Mouse (Mus musculus): ENCODE results near the gene Abl1.
A peak's percentile ranks its signal among the peaks of the same experiment; 100 is the strongest.
"Not testable (repeated sequence)": the region's sequence is repeated elsewhere in the genome, so short reads cannot be mapped to it uniquely, and the experiment has no call there.

The Abl1 gene

DNA sequence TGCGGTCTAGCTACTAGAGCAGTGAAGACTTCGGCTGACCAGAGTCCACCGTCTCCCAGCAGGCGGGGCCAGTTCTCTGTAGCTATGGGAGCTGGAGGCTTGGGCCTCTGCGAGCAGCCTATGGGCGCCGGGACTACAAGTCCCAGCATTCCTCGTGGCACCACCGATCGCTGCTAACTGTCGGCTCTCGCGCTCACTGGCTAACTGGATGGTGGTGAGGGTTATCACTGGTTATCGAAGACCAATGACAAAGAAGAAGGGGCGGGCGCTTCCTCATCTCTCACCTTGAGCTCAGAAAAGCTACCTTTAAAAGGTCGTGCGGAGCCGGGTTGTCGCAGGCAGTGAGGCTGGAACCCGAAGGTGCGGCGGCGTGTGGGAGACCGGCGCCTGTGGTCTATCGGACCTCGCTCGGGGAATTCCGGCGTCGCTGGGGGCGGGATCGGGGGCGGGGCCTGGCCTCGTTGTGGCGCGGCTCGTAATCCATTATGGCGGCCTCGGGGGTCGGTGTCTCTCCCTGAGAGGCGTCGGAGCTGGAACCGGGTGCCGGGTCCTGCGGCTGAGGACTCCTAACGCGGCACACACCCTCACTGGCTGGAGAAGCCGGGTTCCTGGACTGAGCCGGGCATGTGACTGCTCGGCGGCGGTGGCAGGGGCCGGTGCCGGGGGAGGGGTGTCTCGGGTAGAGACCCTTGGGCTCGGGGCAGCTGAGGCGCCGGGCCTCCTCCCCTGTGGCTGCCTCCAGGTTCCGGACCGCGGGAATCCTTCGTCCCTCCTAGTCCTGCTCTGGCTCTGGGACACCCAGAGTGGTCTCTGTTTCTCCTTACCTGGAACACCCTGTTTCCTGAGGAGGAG lies at the start of gene Abl1:
Gene Abl1, plus strand, starts transcription at position 303 of the 852 bp plus-strand sequence.
- peak; percentile 97 to 99 for DNase-seq

DNA sequence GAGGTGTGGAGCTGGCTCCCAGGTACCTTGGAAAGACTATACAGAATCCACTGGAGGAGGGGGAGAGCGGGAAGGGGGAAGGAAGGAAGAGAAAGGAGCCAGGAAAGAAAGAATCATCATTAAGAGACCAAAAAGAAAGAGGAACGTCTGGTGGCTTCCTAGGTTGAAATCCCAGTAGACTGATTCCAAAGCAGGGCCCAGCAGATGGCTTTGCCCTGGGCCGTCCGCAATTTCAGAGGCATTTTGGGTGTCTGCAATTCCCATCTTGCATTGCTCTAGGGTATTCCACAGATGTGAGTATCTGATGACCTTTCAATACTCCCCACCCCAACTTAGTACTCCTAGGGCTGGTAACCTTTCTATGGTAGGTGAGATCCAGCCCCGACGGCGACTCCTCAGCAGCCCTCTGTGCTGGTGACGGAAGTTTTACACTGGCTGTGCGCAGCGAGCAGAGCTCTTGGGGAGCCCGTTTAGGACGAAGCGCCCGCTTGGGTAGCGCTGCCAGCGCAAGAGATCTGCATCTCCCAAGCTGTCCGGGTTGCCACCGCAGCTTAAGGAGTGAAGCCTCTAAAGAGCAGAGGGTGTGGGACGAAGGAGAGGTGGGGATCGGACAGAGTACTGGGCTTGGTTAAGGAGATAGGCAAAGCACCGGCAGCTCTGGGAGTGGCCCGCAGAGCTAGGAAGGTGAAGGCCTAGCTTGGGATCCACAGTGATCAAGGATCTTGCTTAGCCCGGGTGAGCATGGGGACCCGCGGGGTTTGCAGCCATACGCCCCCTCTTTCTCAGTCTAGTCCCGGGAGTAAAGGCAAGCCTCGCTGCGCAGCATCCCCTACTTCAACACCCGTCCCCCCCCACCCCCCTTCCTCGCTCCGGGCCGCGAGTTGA lies 49.4 kb upstream of the Abl1 start:
- DNase-seq, result no peak

DNA sequence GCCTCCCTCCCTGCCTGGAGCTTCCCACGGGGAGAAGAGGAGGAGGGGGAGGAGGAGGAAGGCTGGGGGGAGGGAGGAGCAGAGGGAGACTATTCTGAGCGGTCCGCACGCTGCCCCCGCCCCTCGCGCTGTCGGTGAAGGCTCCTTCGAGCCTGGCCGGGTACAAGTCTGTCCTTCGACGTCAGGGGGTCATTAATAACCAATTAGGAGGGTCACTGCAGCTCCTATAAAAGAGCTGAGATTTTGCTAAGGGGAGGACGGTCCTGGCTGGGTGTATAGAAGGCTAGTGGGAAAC lies 48.8 kb upstream of the Abl1 start:
- DNase-seq, result no peak

DNA sequence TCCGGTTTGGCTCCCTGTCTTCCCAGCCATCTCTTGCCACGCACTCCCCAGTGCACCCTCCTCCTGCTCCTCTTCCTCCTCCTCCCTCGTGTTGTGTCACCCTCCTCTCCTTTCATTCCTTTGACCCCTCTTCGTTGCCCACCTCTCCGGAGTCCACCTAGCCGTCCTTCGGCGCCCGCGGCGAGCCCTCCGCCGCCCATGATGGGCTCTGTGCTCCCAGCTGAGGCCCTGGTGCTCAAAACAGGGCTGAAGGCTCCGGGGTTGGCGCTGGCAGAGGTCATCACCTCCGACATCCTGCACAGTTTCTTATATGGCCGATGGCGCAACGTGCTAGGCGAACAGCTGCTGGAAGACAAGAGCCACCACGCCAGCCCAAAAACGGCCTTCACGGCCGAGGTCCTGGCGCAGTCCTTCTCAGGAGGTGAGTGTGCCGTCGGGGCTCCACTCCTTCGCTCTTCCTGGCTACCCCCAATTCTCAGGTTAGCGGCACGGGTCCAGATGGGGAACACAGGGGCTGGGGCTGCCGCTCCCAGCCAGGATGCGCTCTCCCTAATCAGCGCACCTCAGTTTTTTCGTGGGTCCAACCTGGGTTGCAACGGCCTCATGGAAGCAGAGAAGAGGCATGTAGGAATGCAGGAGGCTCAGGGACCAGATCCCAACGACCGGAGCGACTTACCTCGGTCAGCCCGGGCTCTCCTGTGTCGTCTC lies 48.1 kb upstream of the Abl1 start, which contains the start of gene Prdm12:
Gene Prdm12, plus strand, starts transcription at position 137 of the 708 bp plus-strand sequence.
- DNase-seq, result no peak

DNA sequence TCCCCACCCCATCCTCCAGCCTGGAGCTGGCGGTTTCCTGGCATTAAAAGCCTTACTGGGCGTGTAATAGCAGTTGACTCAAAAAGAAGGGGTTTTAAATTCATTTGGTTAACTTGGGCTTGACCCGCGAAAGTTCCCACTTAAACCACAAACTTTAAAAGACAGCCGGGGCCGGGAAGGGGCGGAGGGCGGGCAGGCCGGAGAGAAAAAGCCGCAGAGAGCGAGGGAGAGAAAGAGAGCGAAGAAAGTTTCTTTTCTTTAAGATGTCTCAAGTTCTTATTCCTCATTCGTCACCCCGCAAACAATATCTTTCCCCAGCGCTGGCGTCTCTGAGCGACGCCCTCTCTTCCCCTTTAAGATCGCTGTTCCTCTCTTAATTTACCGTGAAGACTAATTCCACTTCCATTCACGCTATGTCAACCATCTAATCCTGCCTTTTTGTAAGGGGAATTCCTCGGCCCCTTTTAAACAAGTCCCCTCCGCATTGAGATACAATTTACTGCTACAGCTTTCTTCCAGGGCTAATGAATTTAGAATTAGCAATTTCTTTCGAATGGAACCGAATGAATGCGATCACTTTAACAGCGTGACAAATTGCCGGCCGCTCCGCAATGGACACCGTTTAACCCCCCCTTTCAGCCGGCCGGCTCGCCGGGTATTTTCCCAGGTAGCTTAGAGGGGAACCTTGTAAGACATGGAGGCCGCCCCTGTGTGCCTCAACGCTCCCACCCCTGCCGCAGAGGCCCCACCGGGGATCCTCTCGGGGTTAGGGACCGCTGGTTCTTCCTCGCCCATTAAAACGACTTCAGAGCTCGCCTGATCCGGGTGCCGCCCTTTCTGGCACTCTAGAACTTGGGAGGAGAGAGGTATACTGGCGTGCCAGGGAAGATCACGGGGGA lies 47.3 kb upstream of the Abl1 start:
- DNase-seq, result no peak

DNA sequence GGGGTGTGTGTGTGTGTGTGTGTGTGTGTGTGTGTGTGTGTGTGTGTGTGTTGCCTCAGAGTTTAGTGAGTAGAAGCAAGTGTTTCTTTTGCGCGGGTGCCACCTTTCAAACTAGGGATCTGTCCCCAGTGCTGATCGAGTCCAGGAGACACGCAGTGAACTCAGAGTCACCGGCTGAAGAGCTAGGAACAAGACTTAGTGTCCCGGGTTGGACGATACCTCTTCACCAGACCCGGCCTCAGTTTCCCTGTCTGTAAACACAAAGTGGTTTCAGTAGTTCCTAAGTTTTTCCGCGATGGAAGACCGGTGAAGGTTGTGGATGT lies 46.7 kb upstream of the Abl1 start:
- DNase-seq, result no peak

DNA sequence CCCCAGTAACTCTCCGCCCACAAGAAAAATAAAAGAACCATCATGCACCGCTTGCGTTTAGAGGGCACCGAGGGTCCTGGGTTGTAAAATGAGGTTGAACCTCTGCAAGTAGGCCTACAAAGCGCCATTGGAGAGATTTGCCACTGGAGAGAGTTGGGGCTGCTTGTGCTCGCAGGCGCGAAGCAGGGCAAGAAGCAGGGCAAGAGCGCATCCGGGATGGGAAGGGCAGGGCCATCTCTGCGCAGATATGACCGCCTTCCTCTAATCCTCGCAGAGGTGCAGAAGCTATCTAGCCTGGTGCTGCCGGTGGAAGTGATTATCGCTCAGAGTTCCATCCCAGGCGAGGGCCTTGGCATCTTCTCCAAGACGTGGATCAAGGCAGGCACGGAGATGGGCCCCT lies 46.2 kb upstream of the Abl1 start:
- DNase-seq, result no peak

DNA sequence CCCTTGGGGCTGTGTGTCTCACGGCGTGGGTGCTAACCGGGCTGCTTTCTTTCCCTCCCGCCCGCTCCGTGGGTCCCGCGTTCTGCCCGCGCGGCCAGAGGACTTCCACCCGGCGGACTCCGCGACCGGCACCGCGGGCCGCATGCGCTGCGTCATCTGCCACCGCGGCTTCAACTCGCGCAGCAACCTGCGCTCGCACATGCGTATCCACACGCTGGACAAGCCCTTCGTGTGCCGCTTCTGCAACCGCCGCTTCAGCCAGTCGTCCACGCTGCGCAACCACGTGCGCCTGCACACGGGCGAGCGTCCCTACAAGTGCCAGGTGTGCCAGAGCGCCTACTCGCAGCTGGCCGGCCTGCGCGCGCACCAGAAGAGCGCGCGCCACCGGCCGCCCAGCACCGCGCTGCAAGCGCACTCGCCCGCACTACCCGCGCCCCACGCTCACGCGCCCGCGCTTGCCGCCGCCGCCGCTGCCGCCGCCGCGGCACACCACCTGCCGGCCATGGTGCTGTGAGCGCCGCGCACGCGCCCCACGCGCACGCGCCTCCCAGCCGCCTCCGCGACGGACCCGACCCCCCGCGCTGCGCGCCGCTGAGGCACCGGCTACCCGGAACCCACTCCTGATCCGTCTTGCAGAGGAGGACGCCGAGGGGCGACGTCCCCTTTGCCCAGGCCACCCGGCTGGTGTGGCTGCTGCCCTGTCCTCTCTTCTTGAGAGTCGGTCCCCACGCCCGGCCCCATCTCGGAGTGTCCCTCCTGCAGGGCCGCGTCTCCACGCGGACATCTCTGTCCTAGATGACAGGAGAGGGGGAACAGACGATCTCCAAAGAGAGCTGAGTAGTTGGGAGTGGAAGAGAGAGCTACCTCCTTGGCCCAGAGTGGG lies 34.0 kb upstream of the Abl1 start:
- DNase-seq, result no peak

DNA sequence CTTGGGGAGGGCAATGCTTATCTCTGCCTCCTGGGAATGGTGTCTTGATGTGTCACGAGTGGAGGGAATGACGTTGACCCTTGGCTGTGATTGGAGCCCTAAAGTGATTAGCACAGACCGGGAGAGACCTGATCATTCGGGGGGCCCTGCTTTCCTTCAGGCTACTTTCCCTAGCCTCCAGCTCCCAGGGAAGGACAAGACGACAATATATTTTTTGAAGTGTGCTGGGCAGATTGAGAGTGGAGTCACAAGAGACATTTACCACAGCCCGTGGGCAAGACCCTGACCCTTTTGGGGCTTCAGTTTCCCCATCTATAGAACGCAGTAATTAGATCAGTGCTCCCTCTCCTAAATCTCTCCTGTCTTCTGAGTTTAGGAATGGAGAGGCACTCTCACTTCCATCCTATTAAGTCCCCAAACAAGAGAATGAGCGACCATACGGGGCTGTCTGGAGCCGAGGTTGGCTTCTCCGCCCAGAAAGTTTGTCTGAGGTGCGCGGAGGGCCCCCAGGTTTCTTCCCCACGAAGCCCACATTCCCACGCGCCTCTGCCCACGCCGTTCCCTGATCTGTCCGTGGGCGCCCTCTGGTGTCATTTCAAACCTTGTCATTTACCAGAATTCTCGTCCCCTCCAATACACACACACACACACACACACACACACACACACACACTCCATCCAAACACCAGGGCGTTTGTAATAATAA lies 33.2 kb upstream of the Abl1 start:
- DNase-seq, result peak in 1 of 2 experiments; percentile 53

DNA sequence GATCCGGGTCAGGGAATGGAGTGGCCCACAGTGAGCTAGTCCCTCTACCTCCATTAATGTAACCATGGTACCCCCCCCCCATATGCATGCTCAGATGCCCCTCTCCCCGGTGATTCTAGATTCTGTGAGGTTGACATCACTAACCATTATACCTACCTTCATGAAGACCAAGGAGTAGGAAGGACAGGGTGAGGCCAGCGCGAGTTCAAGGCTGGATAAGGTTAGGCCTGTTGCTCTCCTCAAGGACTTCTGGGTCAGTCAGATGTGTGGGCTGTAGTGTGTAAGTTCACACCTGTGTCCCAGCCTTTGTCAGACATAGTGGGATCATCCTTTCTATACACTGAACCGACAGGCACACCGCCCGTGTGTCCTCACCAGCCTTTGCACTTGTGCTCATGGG lies 31.8 kb upstream of the Abl1 start:
- no peak for DNase-seq

DNA sequence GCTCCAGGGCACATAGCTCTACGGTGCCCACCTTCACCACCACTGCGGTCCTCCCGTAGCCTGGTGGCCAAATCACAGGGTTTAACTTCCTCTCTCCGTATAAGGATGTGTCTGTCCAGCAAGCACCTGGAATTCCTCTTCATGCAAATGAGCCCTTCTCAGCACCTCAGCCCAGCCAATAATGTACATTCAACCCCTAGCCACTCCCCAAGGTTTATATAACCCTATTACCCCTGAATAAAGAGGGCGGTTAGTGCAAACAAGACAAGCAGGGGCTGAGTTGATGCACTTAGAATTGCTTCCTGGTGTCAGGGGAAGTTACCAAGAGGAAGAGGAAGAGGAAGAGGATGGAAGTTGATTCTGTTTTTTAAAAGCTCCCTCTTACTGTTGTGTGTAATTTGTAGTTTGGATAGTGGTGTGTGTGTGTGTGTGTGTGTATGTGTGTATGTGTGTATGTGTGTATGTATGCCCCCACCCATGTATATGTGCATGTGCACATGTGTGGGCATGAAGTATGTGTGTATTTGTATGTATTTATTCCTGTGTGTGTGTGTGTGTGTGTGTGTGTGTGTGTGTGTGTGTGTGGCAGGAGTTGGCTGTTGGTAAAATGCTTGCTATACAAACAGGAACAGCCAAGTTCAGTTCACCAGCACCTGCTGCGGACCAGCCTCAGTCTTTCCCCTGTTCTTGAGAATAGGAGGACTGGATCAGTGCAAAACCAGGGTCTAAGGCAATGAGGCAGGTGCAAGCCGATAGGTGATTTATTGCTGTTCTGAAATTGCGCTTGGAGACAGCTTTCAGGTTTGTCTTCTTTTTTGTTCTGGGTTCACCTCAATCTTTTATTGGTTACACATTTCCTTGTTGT lies 25.0 kb upstream of the Abl1 start:
- peak in 1 of 2 experiments; percentile 55 for DNase-seq

DNA sequence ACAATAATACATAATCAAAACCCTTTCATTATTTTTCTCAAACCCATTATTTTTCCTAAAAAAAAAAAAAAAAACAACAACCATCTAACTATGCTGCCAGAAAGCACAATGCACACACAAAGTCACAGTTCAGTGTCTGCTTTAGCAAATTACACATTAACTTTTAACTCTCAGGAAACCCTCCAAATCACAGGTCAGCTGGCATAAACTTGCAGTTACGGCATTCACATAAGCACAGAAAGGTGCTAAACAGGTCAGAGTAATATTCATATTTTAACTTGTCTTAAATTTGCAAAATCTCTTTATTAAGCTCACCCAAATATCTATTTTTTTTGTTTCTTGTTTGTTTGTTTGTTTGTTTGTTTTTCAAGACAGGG lies 24.4 kb upstream of the Abl1 start:
- DNase-seq, result peak in 1 of 2 experiments; percentile 45

DNA sequence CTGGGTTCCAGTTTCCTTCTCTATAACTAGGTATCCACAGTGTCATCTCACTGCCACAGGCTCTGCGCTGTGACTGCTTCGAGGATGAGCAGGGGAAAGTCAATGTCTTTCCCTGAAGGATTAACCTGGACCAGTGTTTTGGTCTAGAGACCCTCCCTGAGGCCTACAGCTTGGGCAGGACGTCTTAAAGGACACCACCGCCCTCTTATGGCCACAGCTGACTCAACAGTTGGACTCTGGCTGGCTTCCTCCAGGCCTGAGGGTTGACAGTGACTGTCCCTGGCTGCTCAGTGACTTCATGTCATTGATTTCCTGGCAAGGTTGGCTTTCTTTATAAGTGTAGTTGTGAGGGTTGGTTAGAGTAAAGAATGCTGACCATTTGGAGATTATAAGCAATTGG lies 20.8 kb upstream of the Abl1 start:
- peak; percentile 31 to 61 for DNase-seq

DNA sequence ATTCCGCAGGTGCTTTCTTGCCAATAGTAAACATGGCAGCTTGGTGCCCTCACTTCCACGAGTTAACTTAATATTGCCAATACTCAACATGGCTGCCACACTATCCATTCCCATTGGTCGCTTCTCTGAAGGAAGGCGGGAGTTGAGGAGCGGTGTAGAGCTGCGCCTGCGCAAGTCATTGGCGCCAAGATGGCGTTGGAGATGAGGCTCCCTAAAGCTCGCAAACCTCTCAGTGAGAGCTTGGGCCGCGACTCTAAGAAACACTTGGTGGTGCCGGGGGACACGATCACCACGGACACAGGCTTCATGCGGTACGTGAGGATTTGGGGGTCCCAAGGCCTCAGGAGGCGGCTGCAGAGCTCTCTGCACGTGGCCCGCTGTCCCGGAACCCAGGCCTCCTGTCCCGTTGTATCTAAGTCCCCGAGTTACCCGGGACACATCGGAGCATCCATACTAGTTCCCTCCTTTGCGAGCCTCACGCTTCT lies 17.6 kb upstream of the Abl1 start, which contains the start of gene Exosc2:
Gene Exosc2, plus strand, starts transcription at position 165 of the 485 bp plus-strand sequence.
- DNase-seq, result peak; percentile 93 to 94

DNA sequence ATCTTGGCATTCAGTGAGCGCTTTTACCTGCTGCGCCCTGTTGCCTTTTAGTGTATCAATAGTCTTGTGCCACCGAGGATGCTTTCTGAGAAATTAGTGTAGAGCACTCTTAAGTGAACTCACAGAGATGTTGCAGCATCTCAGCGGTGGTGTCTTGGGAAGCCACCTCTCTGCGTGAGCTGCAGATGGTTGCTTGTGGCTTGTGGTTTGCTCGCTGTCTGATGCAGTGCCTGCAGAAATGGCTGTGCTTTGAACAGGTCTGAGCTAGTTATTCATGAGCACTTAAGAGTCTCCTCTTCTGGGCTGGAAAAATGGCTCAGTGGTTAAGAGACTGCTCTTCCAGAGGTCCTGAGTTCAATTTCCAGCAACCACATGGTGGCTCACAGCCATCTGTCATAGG lies 9.5 kb upstream of the Abl1 start:
- DNase-seq, result no peak

DNA sequence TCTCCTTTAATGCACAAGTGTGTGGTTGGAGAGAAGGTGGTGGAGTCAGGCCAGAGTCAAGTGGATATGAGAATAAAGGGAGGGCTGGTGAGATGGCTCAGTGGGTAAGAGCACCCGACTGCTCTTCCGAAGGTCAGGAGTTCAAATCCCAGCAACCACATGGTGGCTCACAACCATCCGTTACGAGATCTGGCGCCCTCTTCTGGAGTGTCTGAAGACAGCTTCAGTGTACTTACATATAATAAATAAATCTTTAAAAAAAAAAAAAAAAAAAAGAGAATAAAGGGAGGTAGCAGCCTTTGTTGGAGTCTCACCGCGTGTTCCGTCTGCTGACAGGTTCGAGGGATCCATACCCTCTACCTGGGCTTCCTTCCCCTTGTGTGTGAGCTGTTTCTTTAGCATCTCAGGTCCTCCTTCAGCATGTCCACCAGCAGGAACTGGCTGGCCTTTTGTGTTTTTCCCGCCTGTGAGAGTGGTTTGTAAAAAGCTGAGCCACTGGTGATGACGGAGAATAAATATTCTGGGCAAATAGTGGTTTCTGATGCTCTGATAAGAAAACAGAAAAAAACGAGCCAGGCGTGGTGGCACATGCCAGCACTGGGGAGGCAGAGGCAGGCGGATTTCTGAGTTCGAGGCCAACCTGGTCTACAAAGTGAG lies 7.0 kb upstream of the Abl1 start:
- DNase-seq, result not testable (repeated sequence)

DNA sequence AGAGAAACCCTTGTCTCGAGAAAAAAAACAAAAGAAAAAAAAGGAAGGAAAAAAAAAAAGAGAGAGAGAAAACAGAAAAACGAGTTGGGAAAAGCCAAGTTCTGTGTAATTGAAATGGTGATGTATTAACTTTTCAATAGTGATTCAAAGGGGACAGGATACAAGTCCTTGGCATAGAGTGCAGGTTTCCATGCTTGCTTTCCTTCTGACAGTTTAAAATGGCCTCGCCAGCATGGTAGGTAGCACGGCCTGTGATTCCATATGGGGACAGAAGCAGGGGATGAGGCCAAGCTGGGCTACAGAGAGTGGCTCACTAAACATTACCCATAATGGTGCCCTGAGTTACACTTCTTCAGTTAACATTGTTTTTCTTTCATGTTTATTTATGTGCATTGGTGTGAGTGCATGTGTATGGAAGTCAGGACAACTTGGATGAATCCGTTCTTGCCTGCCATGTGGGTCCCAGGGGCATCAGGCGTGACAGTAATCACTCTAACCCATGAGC lies 6.4 kb upstream of the Abl1 start:
- DNase-seq, result peak in 1 of 2 experiments; percentile 47

DNA sequence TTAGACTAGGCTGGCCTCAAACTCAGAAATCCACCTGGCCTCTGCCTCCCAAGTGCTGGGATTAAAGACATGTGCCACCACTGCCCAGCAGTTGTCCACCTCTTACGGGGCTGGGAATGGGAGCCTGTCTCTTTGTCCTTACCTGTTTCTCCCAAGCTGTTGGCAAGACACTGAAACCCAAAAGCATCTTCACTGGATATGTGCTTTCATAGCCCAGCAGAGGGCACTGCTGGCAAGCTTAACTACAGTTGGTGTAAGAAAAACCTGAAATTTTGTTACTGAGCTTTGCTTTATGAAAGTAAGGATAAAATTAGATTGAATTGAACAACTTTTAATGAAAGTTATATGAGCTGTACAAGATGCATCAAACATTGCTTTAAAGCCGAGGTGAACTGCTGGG lies 4.5 kb upstream of the Abl1 start:
- peak; percentile 45 to 66 for DNase-seq

DNA sequence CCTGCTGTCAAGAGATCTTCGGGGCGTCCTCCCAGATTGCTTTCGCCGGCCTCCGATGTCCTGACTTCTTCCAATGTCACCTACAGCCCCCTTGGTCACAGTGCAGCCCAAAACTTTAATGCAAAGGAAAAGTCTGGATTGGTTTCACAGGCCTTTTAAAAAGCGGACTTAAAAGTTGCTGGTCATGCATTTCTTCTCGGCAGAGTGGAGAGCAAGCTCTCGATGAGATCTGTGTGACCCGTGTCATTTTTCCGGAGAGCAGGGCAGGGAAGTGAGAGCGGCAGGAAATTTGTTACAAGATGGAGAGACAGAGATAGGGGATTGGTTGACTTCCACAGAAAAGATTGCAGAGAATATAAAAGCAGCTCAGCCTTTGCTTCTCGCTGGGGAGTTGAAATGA lies 869 bp downstream of the Abl1 start:
- DNase-seq, result peak in 1 of 2 experiments; percentile 25
